In the genomic region with DNA sequence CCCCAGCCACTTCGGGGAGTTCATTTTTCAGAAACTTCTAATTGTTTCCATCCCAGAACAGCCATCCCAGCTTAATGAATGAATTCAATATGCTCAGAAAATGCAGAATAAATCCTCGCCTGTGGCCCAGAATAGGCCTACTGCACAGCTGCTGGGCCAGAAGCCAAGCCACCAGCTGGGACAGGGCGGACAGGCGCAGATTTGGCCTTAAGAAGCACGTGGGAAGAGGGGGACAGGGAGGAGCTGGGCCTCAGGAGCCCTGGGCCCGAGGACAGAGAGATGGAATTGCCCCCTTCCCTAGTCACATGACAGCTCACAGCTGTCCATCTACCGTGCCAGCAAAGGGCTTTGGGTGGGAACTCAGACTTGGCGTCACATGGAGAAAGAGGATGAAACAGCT, we compare ENCODE assay signal across 9 mouse cellular contexts. TPM values are rescaled to one million over a fixed set of nuclear protein-coding genes. Genes with fewer than 3 reads are reported as not detected.
DNase-seq lines count a peak whose midpoint lies in the region; ATAC-seq lines count a peak whose summit lies in the region.
"Had no signal": no experiment of that assay in that cellular context is flagged by ENCODE, and none has a peak within 500 bp of the region (broad histone marks: within the 10 kb centered on the region; RNA-seq: fewer than 3 reads in every experiment).

No protein-coding gene starts in this region.

- no peaks in the 10 kb centered on the region for H3K4me1 ChIP-seq in liver, embryonic 12.5 days
- peaks cover 25% of the 10 kb centered on the region for H3K4me1 ChIP-seq in kidney, embryonic 16.5 days (ENCODE audit: insufficient read depth, low read length)
- H3K4me1 ChIP-seq in liver, embryonic 11.5 days (replicated peaks; ENCODE audit: control insufficient read depth, insufficient read depth, low read length): no peaks in the 10 kb centered on the region

- H3K27ac ChIP-seq in liver, embryonic 12.5 days: no peak overlapping the region
- H3K27ac ChIP-seq in kidney, embryonic 16.5 days (ENCODE audit: low read length): peak overlapping the region; percentile 52
- H3K27ac ChIP-seq in liver, embryonic 11.5 days (ENCODE audit: low read depth, low read length): no peak overlapping the region

- peak; percentile 35 for DNase-seq in liver
- peak; percentile 92 for DNase-seq in gastrocnemius, postnatal 14 days
- DNase-seq in lung, adult 18-20 months: peak; percentile 26 to 45
- peak; percentile 52 for DNase-seq in ovary, postnatal 14 days (ENCODE audit: low spot score)
- no peak for DNase-seq in liver, embryonic 11.5 days (ENCODE audit: low spot score)
- DNase-seq in adrenal gland, adult 8-10 months: no peak

- no peaks in the 10 kb centered on the region for H3K36me3 ChIP-seq in liver, embryonic 12.5 days
- no peaks in the 10 kb centered on the region for H3K36me3 ChIP-seq in kidney, embryonic 16.5 days (ENCODE audit: insufficient read depth, low read length)
- no peaks in the 10 kb centered on the region for H3K36me3 ChIP-seq in liver, embryonic 11.5 days (ENCODE audit: control insufficient read depth, insufficient read depth, low read length)
- H3K36me3 ChIP-seq: G1E had no signal

- H3K4me2 ChIP-seq in liver, embryonic 12.5 days: no peak overlapping the region
- no peak overlapping the region for H3K4me2 ChIP-seq in kidney, embryonic 16.5 days (replicated peaks; ENCODE audit: low read depth, low read length)
- H3K4me2 ChIP-seq in liver, embryonic 11.5 days: no peak overlapping the region

- 52% methylated on average over 8 of the region's 8 CpGs for WGBS in liver, embryonic 12.5 days (ENCODE audit: insufficient replicate concordance)
- WGBS in kidney, embryonic 16.5 days: 47% methylated on average over 8 of the region's 8 CpGs
- whole genome bisulfite sequencing in liver, embryonic 11.5 days: 65% methylated on average over 8 of the region's 8 CpGs

- H3K4me3 ChIP-seq in liver, embryonic 12.5 days: no peak overlapping the region
- H3K4me3 ChIP-seq in kidney, embryonic 16.5 days (ENCODE audit: low read length): no peak overlapping the region
- no peak overlapping the region for H3K4me3 ChIP-seq in liver, embryonic 11.5 days (ENCODE audit: low read depth, low read length)

- H3K27me3 ChIP-seq in liver, embryonic 12.5 days (replicated peaks): peaks cover 8% of the 10 kb centered on the region; the same call in 1 of the 2 replicates
- no peaks in the 10 kb centered on the region for H3K27me3 ChIP-seq in kidney, embryonic 16.5 days (ENCODE audit: insufficient read depth, low read length)
- H3K27me3 ChIP-seq in liver, embryonic 11.5 days (replicated peaks; ENCODE audit: control insufficient read depth, insufficient read depth, low read length): no peaks in the 10 kb centered on the region

- intact Hi-C loops in gastrocnemius, postnatal 14 days (cut with DNase I; ENCODE audit: low total_unique reads): no loop called here

- no peaks in the 10 kb centered on the region for H3K9me3 ChIP-seq in liver, embryonic 12.5 days (replicated peaks)
- H3K9me3 ChIP-seq in kidney, embryonic 16.5 days (ENCODE audit: low read length): no peaks in the 10 kb centered on the region
- no peaks in the 10 kb centered on the region for H3K9me3 ChIP-seq in liver, embryonic 11.5 days (ENCODE audit: control insufficient read depth, low read length)

- no peak for ATAC-seq in liver, embryonic 12.5 days
- ATAC-seq in kidney, embryonic 16.5 days (ENCODE audit: low FRiP score, low TSS enrichment): peak; percentile 68
- no peak for ATAC-seq in liver, embryonic 11.5 days (replicated peaks; ENCODE audit: low FRiP score)

- no peak overlapping the region for H3K9ac ChIP-seq in liver, embryonic 12.5 days
- no peak overlapping the region for H3K9ac ChIP-seq in kidney, embryonic 16.5 days (replicated peaks; ENCODE audit: low read length)
- no peak overlapping the region for H3K9ac ChIP-seq in liver, embryonic 11.5 days (ENCODE audit: low read depth, low read length)

RNA-seq across cellular contexts. Expression of a gene that starts 43.0 kb away (rescaled TPM):
- 0.08 and 0.11 TPM in 2 replicates for polyA plus RNA-seq in liver, embryonic 12.5 days (2016; fragmentation: Nextera tagmentation; extraction: Ambion mirVana)
- total RNA-seq in gastrocnemius, postnatal 14 days (2021): 100 to 1,000 TPM; 409 to 424 TPM
- 0.39 and 0.41 TPM in 2 replicates for polyA plus RNA-seq in kidney, embryonic 16.5 days (2015; fragmentation: Nextera tagmentation; extraction: Ambion mirVana)
- 0.30 and 0.60 TPM in 2 replicates for polyA plus RNA-seq in liver, embryonic 11.5 days (2014; fragmentation: Nextera tagmentation; extraction: Ambion mirVana)
- total RNA-seq in adrenal gland, adult 8-10 months (2022): under 1 TPM in 3 of 4 experiments, not detected in 1; 0.10 to 0.22 (median 0.11) TPM
- polyA plus RNA-seq: G1E had no signal

Comparison
In these comparisons a context has a peak if more than half of its experiments do, and no peak if none do; other contexts are left out.
1. DNase-seq: peak in liver (single experiment), gastrocnemius, postnatal 14 days (single experiment), lung, adult 18-20 months (2 of 2) and ovary, postnatal 14 days (single experiment); none in liver, embryonic 11.5 days (single experiment) and adrenal gland, adult 8-10 months (single experiment).